Mouse (Mus musculus): Measurements from ENCODE around the gene Cir1.

Cir1 gene

DNA sequence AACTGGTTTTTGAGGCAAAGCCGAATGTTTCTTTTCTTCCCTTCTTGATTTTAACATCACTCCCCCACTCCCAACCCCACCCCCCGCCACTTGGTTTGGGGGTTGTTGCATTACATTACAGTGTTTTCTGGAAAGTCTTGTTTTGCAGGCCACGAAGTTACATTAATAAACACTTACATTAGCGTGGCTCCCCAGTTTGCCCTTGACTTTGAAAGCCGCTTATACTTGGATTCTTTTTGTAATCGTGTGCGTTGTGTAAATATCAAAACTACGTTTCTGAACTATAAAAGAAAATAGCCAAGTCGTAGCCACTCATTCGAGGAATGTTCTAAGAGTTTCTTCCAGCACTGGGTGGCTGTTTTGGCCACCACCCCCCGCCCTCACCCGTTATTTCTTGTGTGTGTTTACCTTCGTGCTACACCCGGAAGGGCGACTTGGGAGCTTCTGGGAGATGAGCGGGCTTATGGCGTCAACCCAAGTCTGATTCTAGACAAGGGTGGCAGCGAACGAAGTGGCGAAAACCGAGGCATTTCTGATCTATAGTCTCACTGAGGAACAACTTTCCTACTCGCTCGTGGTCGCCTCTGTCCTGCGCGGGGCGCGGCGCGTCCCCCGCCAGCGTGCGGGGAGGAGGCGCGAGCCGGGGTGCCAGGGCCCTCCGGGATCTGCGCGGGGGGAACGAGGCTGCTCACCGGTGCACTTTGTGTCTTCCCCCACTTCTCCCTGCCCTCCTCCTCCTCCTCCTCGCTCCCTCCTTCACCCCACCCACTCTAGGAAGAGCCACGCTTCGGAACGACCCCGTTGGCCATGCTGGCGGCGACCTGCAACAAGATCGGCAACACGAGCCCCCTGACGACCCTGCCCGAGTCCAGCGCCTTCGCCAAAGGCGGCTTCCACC is 39.9 kb downstream of the Cir1 start:
- peak in 1 of 2 experiments; percentile 19 for DNase-seq (ENCODE audit: low spot score in 2 of 2)

DNA sequence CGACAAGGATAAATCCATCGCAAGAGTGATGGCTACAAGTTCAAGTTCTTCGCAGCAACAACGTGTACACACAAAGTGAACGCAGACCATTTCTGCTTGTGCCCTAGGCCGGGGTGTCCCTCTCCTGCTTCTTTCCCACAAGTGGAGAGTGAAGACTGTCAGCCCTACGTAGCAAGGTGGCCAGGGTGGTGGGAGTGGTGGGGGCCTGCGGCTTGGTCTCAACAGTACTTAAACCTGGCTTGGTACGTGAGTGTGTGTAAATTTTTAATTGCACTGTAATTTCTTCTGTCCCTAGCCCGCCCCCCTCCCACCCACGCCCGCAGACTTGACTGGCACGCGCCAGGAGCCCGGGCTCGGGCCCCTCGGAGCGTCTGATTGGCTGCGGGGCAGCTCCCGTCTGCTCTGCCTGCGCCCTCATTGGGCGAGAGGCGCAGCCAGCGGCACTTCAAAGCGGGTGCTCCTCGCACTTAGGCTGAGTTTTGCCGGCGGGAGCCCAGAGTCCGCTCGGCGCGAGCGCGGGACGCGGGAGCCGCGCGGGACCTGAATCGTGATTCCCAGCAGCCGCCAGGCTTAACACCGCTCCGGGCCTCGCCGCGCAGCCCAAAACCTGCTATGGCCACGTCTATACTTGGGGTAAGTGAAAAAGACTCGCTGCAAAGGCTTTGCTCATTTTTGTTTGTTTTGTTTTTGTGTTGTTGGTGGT is 40.9 kb downstream of the Cir1 start, which contains the start of gene Sp9:
Gene Sp9, plus strand, starts transcription at position 467 of the 703 bp plus-strand sequence.
- DNase-seq (ENCODE audit: low spot score in 2 of 2) = no peak

DNA sequence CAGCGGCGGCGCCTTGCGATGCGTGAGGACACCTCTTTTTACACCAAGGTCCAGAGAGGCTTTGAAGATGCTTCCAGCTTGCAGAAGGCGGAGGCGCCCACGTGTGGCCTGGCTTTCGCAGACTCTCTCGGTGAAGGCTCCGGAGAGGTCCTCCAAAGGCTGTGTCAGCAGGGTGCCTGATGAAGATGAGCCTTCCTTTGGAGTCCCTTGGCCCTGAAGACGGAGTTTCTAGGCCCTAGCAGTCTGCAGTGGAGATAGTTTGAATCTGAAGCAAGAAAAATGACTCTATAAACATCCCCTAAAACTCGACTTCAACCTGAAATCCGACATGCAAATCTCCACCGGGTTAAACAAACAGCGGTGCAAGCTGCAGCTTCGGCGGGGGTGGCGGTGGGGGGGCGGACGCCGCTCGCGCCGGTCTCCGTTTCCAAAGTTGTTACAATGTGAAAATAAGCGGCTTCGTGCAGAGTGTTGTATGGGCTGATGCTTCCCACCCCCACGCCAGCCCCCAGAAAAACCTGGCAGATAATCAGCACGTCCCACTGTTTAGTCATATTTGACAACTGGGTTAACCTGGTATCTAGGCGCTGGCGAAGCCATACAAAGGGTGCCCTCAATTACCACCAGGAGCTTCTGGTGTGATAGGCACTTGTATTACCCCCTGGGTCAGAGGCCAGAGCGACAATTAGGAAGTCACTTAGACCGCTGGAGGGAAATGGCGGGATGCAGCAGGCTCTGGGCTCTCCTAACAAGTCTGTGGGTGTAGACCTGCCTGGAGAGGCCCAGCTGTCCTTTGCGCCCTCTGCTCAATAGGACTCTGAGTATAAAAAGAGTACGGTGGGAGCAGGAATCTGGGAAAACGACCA is 41.7 kb downstream of the Cir1 start:
- DNase-seq (ENCODE audit: low spot score in 2 of 2) = peak in 1 of 2 experiments; percentile 8

DNA sequence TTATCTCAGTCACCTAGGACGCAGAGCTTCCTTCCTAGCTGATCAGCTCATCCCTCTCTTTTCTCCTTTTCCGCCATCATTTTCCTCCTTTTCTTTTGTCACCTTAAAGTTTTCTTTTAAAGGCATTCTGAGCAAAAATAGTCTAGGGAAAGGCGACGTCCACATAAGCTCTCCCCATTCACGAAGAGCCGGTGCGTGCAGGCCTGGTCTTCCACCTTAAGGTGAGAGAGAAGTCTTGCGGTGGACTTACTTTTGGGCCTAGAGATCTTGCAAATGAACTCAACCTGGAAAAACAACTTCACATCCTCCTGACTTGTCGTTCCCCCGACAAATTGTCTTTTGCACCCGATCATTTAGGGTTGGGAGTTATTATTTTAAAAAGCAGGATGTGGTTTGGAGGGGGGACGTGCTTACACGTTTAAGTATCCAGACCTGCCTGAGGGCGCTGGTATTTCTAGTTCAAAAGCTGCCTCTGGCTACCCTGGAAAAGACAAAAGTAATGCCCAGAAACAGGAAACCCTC is 42.4 kb downstream of the Cir1 start:
- DNase-seq (ENCODE audit: low spot score in 2 of 2) = no peak

DNA sequence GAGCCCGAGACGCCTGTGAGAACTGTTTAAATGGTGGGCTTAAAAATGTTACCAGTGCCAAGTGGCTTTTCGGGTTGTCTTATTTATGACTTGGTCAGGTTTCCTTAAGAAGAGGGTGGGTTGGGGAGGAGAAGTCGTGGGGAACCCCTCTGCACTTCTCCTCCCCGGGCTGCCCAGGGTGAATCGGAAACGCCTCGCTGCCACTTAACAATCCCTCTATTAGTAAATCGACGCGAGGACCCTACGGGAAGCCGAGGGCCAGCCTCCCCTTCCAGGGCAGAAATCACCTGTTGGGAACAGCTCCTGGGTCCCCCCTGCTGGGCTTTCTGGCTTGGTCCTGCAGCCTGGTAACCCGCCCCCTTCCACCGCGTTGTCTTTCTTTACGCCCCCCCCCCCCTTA is 42.8 kb downstream of the Cir1 start:
- no peak for DNase-seq (ENCODE audit: low spot score in 2 of 2)

DNA sequence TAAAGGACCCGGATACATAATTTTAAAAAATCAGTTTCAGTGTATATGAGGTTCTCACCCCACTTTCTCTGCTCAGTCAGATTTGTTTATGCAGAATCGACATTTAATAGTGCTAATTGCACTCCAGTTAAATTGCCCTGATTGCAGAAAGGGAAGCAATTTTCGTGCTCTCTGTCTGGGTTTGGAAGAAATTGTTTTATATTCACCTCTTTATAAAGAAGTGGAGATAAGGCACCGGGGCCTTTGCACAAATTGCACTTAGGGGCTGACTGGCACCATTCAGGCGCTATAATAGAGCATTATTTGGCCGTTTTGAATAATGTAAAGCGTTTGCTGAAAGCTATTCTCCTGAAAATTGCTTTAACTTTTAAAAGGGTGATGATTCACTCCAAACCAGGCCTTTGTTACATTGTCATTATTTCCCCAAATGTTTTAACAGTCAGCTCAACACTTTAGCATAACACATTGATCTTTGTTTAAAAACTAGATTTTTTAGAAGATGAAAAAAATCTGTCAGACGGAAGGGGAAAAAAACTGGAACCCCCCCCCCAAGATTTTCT is 43.6 kb downstream of the Cir1 start:
- DNase-seq (ENCODE audit: low spot score in 2 of 2) = no peak

DNA sequence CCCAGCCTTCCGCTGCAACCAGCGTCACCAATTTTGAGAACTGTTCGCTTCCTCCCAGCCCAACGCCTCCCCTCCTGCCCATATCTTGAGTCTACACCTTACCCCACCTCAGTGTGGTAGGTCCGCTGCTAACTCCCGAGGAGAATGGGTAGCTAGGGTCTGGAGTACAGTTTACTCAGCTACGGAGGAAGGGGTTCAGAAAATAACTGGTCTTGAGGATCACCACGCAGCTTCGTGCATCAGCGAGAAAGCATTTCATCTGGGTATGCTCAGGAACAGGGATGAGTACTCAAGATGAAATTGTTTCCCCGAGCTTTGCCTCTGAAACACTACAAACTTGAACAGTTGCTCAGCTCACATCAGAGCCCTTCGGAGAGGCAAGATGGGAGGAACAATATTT is 44.2 kb downstream of the Cir1 start:
- no peak for DNase-seq (ENCODE audit: low spot score in 2 of 2)

DNA sequence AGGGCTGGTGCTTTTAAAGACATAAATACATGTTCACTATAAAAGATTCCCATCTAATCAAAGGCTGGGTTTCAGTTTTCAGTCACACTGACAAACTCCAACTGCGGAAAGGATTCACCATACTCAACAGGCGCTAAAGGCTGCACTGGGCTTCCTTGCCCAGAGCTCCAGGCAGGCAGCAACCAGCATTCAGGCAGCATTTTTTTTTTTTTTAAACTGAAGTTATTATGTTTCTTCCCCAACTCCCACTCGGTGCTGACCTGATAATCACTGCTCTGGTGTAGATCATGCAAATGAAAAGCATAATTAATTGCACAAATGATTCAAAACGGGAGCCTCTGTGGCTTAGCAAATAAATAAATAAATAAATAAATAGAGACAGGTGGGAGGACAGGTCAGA is 44.7 kb downstream of the Cir1 start:
- DNase-seq (ENCODE audit: low spot score in 2 of 2) = no peak

DNA sequence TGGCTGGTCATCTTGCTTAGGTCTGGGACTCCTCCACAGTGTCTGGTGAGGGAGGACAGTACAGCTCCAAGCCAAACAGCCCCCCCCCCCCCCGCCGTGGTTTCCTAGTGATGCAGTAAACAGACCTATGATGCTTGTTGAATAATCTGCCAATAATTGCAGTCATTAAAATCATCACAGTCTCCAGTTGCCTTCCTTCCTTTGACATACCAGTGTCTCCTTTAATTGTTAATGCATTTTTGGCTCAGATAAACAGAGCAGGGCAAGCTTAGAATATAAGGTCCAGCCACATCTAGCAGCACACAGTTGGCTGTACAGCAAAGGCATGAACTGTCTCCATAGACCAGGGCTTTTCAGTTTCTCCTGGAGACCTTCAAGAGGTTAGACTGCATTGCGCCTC is 45.3 kb downstream of the Cir1 start:
- DNase-seq (ENCODE audit: low spot score in 2 of 2) = no peak

DNA sequence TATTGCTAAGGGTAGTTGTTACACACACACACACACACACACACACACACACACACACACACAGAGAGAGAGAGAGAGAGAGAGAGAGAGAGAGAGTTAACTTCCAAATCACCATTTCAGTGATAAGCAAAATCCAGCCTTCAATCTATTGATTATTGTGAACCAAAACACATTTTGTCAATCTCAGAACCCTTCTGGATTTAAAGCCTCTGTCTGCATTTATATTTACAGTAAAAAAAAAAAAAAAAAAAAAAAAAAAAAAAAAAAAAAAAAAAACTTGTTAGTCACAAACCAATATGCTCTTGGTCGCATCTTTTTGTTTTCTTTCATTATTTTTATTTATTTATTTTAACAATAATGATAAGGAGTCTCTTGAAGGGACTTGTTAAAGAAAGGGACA is 45.9 kb downstream of the Cir1 start:
- DNase-seq (ENCODE audit: low spot score in 2 of 2) = no peak

DNA sequence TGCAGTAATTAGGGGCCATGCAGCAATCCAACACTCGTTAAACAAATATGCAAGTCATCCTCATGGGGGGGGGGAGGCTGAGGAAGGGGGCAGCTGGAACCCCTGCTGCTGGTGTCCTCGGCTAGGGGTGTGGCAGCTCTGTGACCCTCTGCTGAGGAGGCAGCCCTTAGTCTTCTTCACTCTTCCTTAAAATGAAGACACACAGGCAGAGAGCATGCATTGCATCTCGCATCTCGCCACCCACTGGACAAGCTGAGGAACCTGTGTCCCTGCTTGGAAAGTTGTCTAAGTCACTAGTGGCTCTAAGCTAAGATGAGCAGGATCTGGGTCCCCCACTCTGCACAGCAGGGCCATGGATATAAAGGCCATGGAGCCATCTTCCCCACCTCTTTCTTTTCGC is 46.5 kb downstream of the Cir1 start:
- DNase-seq (ENCODE audit: low spot score in 2 of 2) = no peak

DNA sequence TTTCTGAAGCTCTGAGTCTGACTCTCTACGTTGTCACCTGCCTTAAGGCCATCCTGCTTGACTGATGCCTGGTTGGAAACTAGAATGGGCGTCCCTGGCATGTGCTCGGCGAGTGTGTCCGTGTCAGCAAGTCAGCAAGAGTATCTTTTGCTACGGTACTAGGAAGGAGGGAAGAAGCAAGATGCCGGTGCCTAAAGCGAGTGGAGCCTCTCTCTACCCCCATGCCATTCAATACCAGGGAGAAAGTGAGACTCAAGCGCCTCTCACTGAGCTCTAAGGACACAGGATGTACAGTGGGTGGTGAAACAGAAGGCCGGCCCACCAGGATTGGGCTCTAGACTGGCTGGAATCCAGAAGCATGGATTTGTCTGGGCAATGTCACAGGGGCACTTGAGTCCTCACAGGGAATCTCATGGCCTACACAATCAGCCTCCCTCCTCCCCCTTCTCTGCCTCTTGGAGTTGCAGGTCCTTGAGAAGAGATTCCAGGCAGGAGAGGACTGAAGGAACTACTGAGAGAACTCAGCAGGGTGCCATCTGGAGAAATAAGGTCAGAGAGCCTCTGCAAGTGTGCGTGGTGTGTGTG is 47.8 kb downstream of the Cir1 start:
- DNase-seq (ENCODE audit: low spot score in 2 of 2) = no peak

DNA sequence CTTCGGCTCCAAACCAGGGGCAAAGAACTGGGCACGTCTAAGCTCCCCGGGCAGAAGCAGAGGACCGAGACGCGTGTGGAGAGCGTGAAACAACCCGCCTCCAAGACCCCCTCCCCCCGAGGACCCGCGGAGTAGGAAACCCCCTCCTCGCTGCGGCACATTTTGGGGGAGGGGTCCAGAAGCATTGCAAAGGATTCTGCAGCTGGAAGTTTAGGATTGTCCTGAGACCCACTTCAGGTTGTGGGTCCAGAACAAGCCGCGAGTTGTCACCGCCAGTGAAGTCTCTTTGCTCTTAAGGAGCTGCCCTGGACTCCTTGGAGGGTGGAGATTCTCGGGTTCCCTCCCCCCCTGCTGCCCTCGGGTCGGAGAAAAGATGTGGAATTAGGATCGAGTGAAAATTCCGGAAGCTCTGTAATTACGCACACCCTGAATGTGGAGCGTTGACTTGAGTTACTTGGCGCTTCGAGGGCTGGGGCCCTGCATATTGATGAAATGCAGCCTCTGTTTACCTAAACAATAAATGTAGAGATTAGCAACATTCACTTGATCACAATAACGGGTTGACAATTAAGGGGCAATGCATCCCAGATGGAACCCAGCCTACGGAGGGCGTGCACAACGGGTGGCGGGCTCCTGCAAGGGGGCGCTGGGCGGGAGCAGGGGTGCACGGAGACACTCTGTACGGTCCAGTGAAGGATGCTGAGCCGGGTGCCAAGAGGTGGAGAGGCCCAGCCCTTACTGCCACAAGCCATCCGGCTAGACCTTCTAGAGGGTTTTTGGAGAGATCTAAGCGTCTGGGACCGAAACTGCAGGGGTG is 48.5 kb downstream of the Cir1 start:
- DNase-seq (ENCODE audit: low spot score in 2 of 2) = no peak

DNA sequence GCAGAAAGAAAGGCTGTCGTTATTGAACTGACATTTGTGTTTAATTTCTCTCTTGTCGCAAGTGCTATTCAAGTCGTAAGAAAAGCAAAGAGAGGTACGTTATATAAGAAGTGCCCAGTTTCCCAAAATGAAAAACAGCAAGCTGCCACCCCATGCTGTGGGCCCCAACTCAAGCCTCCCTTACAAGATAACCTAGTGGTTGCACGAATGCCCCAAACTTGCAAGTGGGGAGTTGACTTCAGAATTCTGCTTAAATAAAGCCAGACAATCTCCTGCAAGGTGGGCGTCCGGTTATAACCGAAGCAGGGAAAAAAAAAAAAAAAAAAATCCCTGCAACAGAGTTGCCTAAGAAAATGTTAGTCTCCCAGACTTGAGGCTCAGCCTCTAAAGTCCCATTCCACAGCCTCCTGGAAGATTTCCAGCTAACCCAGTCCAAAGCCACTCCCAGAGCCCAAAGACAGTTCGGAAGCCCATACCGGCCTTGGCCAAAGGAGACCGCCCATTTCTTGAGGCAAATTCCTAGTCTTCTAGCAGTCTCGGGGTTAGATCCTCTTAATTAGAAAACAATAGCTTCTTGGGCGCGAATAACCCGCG is 49.2 kb downstream of the Cir1 start:
- DNase-seq (ENCODE audit: low spot score in 2 of 2) = no peak

DNA sequence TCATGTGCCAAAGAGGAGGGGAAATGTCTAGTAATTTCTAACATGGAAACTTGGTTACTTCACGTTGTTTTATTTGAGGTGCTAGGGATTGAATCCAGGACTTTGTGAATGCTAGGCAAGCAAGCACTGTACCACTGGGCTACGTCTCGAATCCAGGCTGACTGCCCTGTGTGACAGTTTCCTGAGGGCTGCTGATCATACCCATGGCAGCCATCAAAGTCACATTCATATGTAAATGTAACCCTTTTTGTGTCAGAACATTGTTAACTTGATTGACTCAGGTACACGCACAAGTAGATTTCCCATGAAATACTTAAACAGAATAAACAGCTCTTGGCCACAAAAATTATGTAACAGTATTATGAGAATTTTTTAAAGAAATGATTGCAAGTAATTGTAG is 63.8 kb downstream of the Cir1 start:
- DNase-seq (ENCODE audit: low spot score in 2 of 2) = no peak

DNA sequence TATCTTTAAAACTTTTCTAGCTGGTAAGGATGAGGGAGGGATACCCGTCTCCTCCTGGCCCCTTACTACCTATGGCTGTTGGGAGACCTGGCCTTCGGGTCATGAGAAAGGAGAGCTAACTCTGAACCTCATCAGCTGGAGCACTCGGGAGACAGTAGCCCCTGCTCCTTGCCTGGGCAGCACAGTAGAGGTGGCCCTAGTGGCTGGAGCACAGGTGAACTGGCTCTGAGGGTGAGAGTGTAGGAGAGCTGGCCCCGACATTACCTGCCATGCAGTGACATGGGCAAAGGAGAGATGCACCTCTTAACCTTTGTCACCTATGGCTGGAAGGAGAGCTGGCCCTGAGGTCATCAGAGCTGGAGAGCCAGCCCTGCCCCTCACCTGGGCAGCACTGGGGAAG is 71.2 kb downstream of the Cir1 start:
- DNase-seq (ENCODE audit: low spot score in 2 of 2) = no peak

All from urinary bladder, postnatal 36 days (tissue).